Mouse (Mus musculus) C2C12 (cell line): ENCODE results near the gene Dazap1.

Experiments
- CEBPB ChIP-seq: IDR thresholded peaks from one replicate; pipeline ENCODE4 v1.6.1; 2011; ENCODE audit warnings: low read depth, mild to moderate bottlenecking, control low read depth, moderate library complexity
- CTCF ChIP-seq: IDR thresholded peaks from one replicate; pipeline ENCODE4 v1.5.1; 2011; ENCODE audit not compliant: control insufficient read depth, insufficient read depth, insufficient read length
- FOSL1 ChIP-seq: IDR thresholded peaks from one replicate; pipeline ENCODE4 v1.8.0; 2011; ENCODE audit warnings: mild to moderate bottlenecking, low read length; ENCODE audit not compliant: poor library complexity, insufficient read depth, severe bottlenecking
- MAX ChIP-seq: IDR thresholded peaks from one replicate; pipeline ENCODE4 v1.6.1; 2011; ENCODE audit warnings: mild to moderate bottlenecking, control low read depth
- MYOD1 ChIP-seq: IDR thresholded peaks from one replicate; pipeline ENCODE4 v1.6.1; 2011; ENCODE audit warnings: low read depth; ENCODE audit not compliant: control insufficient read depth, insufficient read length
- MYOG ChIP-seq: IDR thresholded peaks from one replicate; pipeline ENCODE4 v1.6.1; 2011; ENCODE audit not compliant: control insufficient read depth, insufficient read length; ENCODE audit errors: extremely low read depth
- USF1 ChIP-seq: IDR thresholded peaks from one replicate; pipeline ENCODE4 v1.6.1; 2011; ENCODE audit warnings: low read depth, mild to moderate bottlenecking, control low read depth, moderate library complexity

- TF ChIP-seq MAX: no peak
- TF ChIP-seq CTCF: peak; percentile 79
- no peak for TF ChIP-seq CEBPB
- no peak for TF ChIP-seq MYOG
- no peak for TF ChIP-seq USF1
- peak; percentile 13 for TF ChIP-seq MYOD1
- no peak for TF ChIP-seq FOSL1
Measured at GRCm38 (mm10) chr10:80295618-80296425, 34.5 kb downstream of the Dazap1 start, which contains the start of gene Apc2.
